Mouse (Mus musculus): ENCODE measurements around the gene Pdlim1. TPM values are rescaled to one million over a fixed set of nuclear protein-coding genes. Genes with fewer than 3 reads are reported as not detected.
"Not testable (repeated sequence)": the region's sequence is repeated elsewhere in the genome, so short reads cannot be mapped to it uniquely, and the experiment has no call there.

Pdlim1 gene
- polyA plus RNA-seq, 1 experiment from 2014 or later, result 192 TPM

GRCm38 (mm10) chr19:40232560-40232959, 39.1 kb downstream of the Pdlim1 start:
- no peak overlapping the region for H3K4me3 ChIP-seq (replicated peaks)
- H3K27me3 ChIP-seq (replicated peaks), result no peaks in the 10 kb centered on the region
- 0 out of 2 replicates have a peak, but pooled peaks have one; percentile 72 for ATAC-seq (ENCODE audit: insufficient read depth, low FRiP score, low read depth)
- no peak overlapping the region for H3K4me2 ChIP-seq
- WGBS, result 78% methylated on average over 2 of the region's 2 CpGs
- H3K4me1 ChIP-seq, result no peaks in the 10 kb centered on the region
- no peaks in the 10 kb centered on the region for H3K36me3 ChIP-seq
- no peak overlapping the region for H3K27ac ChIP-seq
- no peaks in the 10 kb centered on the region for H3K9me3 ChIP-seq
- no peak overlapping the region for H3K9ac ChIP-seq

GRCm38 (mm10) chr19:40231825-40232541, 39.7 kb downstream of the Pdlim1 start:
- ATAC-seq (ENCODE audit: insufficient read depth, low FRiP score, low read depth), result peak; percentile 43; the same call in 1 of the 2 replicates
- 65% methylated on average over 7 of the region's 7 CpGs for WGBS

GRCm38 (mm10) chr19:40231074-40231738, 40.4 kb downstream of the Pdlim1 start:
- H3K9me3 ChIP-seq, result no peaks in the 10 kb centered on the region
- H3K4me2 ChIP-seq, result no peak overlapping the region
- no peak overlapping the region for H3K9ac ChIP-seq
- no peaks in the 10 kb centered on the region for H3K36me3 ChIP-seq
- 75% methylated on average over 13 of the region's 13 CpGs for WGBS
- ATAC-seq (ENCODE audit: insufficient read depth, low FRiP score, low read depth), result no peak
- no peaks in the 10 kb centered on the region for H3K27me3 ChIP-seq (replicated peaks)
- H3K4me3 ChIP-seq (replicated peaks), result no peak overlapping the region
- H3K27ac ChIP-seq, result no peak overlapping the region
- H3K4me1 ChIP-seq, result no peaks in the 10 kb centered on the region

More at GRCm38 (mm10) chr19:40231825-40232541, 39.7 kb downstream of the Pdlim1 start:
- Histone ChIP-seq H3K9ac (no peak overlapping the region), H3K36me3 (no peaks in the 10 kb centered on the region), H3K4me3 (replicated peaks) (no peak overlapping the region), H3K27ac (no peak overlapping the region), H3K9me3 (no peaks in the 10 kb centered on the region), H3K4me2 (no peak overlapping the region), H3K27me3 (replicated peaks) (no peaks in the 10 kb centered on the region), H3K4me1 (no peaks in the 10 kb centered on the region)

- Histone ChIP-seq H3K4me2 (no peak overlapping the region), H3K36me3 (no peaks in the 10 kb centered on the region), H3K4me3 (replicated peaks) (no peak overlapping the region), H3K27me3 (replicated peaks) (no peaks in the 10 kb centered on the region), H3K9me3 (no peaks in the 10 kb centered on the region), H3K4me1 (no peaks in the 10 kb centered on the region), H3K27ac (no peak overlapping the region), H3K9ac (no peak overlapping the region)
- WGBS, result 82% methylated on average over 12 of the region's 12 CpGs
- no peak for ATAC-seq (ENCODE audit: insufficient read depth, low FRiP score, low read depth)
These were observed 45.0 kb downstream of the Pdlim1 start for GRCm38 (mm10) chr19:40226516-40227151.

GRCm38 (mm10) chr19:40225761-40226110, 45.9 kb downstream of the Pdlim1 start:
- H3K4me1 ChIP-seq, result no peaks in the 10 kb centered on the region
- 66% methylated on average over 5 of the region's 5 CpGs for WGBS
- no peak for ATAC-seq (ENCODE audit: insufficient read depth, low FRiP score, low read depth)

GRCm38 (mm10) chr19:40225102-40225760, 46.4 kb downstream of the Pdlim1 start:
- H3K4me3 ChIP-seq (replicated peaks), result no peak overlapping the region
- H3K4me2 ChIP-seq, result no peak overlapping the region
- ATAC-seq (ENCODE audit: insufficient read depth, low FRiP score, low read depth), result no peak; the same call in 1 of the 2 replicates
- 58% methylated on average over 5 of the region's 5 CpGs for WGBS
- no peaks in the 10 kb centered on the region for H3K9me3 ChIP-seq
- no peaks in the 10 kb centered on the region for H3K36me3 ChIP-seq
- no peaks in the 10 kb centered on the region for H3K4me1 ChIP-seq
- H3K27ac ChIP-seq, result no peak overlapping the region
- H3K9ac ChIP-seq, result no peak overlapping the region
- H3K27me3 ChIP-seq (replicated peaks), result no peaks in the 10 kb centered on the region

More at GRCm38 (mm10) chr19:40225761-40226110, 45.9 kb downstream of the Pdlim1 start:
- H3K27me3 ChIP-seq (replicated peaks), result no peaks in the 10 kb centered on the region
- H3K4me2 ChIP-seq, result no peak overlapping the region
- H3K4me3 ChIP-seq (replicated peaks), result no peak overlapping the region
- H3K27ac ChIP-seq, result no peak overlapping the region
- no peaks in the 10 kb centered on the region for H3K36me3 ChIP-seq
- no peak overlapping the region for H3K9ac ChIP-seq
- H3K9me3 ChIP-seq, result no peaks in the 10 kb centered on the region

GRCm38 (mm10) chr19:40222307-40222706, 49.3 kb downstream of the Pdlim1 start:
- WGBS, result 91% methylated on average over 9 of the region's 9 CpGs
- H3K9me3 ChIP-seq; H3K36me3 ChIP-seq; H3K27ac ChIP-seq; H3K4me2 ChIP-seq; H3K9ac ChIP-seq; ATAC-seq (ENCODE audit: insufficient read depth, low FRiP score, low read depth); H3K4me1 ChIP-seq; H3K4me3 ChIP-seq (replicated peaks); H3K27me3 ChIP-seq (replicated peaks): not testable (repeated sequence)

GRCm38 (mm10) chr19:40220878-40221277, 50.8 kb downstream of the Pdlim1 start:
- Histone ChIP-seq H3K4me1 (no peaks in the 10 kb centered on the region), H3K4me2 (no peak overlapping the region), H3K4me3 (replicated peaks) (no peak overlapping the region), H3K36me3 (no peaks in the 10 kb centered on the region), H3K27ac (no peak overlapping the region), H3K27me3 (replicated peaks) (no peaks in the 10 kb centered on the region), H3K9me3 (no peaks in the 10 kb centered on the region), H3K9ac (no peak overlapping the region)
- 58% methylated on average over 5 of the region's 5 CpGs for WGBS
- ATAC-seq (ENCODE audit: insufficient read depth, low FRiP score, low read depth), result no peak

- not testable (repeated sequence) for H3K9me3 ChIP-seq; ATAC-seq (ENCODE audit: insufficient read depth, low FRiP score, low read depth); H3K9ac ChIP-seq; H3K36me3 ChIP-seq; H3K4me1 ChIP-seq; H3K27ac ChIP-seq; H3K4me2 ChIP-seq; H3K27me3 ChIP-seq (replicated peaks); H3K4me3 ChIP-seq (replicated peaks)
- WGBS, result 71% methylated on average over 4 of the region's 4 CpGs
These were observed 68.7 kb downstream of the Pdlim1 start for GRCm38 (mm10) chr19:40202947-40203346.

GRCm38 (mm10) chr19:40190596-40190995, 81.0 kb downstream of the Pdlim1 start:
- H3K27me3 ChIP-seq (replicated peaks), result no peaks in the 10 kb centered on the region

GRCm38 (mm10) chr19:40187160-40187559, 84.5 kb downstream of the Pdlim1 start, which contains the start of gene Cyp2c70:
Gene Cyp2c70, minus strand, starts transcription at chr19:40187333.
- H3K4me1 ChIP-seq, result no peaks in the 10 kb centered on the region
- H3K9ac ChIP-seq, result no peak within 1 kb of the TSS
- H3K4me3 ChIP-seq (replicated peaks), result no peak within 1 kb of the TSS
- H3K27me3 ChIP-seq (replicated peaks), result no peaks in the 10 kb centered on the region
- no peaks in the 10 kb centered on the region for H3K9me3 ChIP-seq
- H3K36me3 ChIP-seq, result no peaks in the 10 kb centered on the region
- 44% methylated on average over 5 of the region's 5 CpGs for WGBS
- H3K27ac ChIP-seq, result no peak within 1 kb of the TSS
- no peak within 1 kb of the TSS for H3K4me2 ChIP-seq
- peak; percentile 63; the same call in 1 of the 2 replicates for ATAC-seq (ENCODE audit: insufficient read depth, low FRiP score, low read depth)

More at GRCm38 (mm10) chr19:40190596-40190995, 81.0 kb downstream of the Pdlim1 start:
- H3K4me1 ChIP-seq, result no peaks in the 10 kb centered on the region
- no peaks in the 10 kb centered on the region for H3K9me3 ChIP-seq
- H3K9ac ChIP-seq, result no peak overlapping the region
- no peak overlapping the region for H3K4me2 ChIP-seq
- H3K27ac ChIP-seq, result no peak overlapping the region
- no peaks in the 10 kb centered on the region for H3K36me3 ChIP-seq
- H3K4me3 ChIP-seq (replicated peaks), result no peak overlapping the region
- 93% methylated on average over 10 of the region's 10 CpGs for WGBS
- no peak for ATAC-seq (ENCODE audit: insufficient read depth, low FRiP score, low read depth)

All from stomach, embryonic 15.5 days (tissue).